Mouse (Mus musculus): ENCODE measurements around the gene Gtf3a. TPM values are rescaled to one million over a fixed set of nuclear protein-coding genes. Genes with fewer than 3 reads are reported as not detected.
A peak's percentile ranks its signal among the peaks of the same experiment; 100 is the strongest.

Gene Gtf3a
- polyA plus RNA-seq, 1 experiment from 2014 or later = 107 TPM

DNA sequence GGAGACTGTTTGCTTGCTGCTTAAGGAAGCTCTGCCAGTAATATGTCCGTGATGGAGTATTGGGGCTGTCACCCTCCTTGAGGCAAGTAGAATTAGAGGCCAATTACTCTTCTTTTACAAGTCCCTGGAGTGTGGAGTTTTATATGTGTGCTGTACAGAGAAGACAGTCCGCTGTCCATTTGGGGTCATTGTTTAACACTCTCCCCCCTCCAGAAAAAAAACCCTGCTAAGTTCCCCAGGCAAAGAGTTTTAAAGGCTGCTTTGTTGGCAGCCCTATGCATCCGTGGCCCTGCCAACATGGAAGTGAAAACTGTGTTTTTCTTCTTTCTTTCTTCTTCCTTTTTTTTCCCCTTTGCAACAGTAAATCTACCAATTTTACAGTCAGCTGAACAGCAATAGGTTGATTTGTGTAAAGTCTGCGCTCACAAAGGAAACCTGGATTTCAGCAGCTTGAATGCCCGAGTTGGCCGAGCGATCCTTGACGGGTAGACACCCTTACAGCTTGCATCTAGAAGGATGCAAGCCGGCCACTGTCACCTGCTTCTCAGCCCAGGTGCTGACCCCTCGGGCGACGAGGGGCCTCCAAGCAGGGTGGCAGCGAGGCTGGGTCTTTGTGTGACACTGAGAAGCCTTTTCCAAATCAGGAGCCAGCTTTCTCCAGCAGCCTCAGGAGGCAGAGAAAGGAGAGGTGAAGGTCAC is 20.4 kb downstream of the Gtf3a start:
- peak; percentile 71 for ATAC-seq (ENCODE audit: low FRiP score)
- no peaks in the 10 kb centered on the region for H3K9me3 ChIP-seq (replicated peaks)
- H3K4me3 ChIP-seq (replicated peaks) = no peak overlapping the region
- peak overlapping the region; percentile 33; the same call in 1 of the 2 replicates for H3K27ac ChIP-seq (replicated peaks)
- 12% methylated on average over 13 of the region's 13 CpGs for WGBS
- peaks cover 12% of the 10 kb centered on the region for H3K4me1 ChIP-seq
- H3K9ac ChIP-seq (replicated peaks) = no peak overlapping the region
- no peaks in the 10 kb centered on the region for H3K27me3 ChIP-seq (replicated peaks)
- 0 out of 2 replicates have a peak overlapping the region, but pooled peaks have one; percentile 11 for H3K4me2 ChIP-seq
- H3K36me3 ChIP-seq = no peaks in the 10 kb centered on the region

DNA sequence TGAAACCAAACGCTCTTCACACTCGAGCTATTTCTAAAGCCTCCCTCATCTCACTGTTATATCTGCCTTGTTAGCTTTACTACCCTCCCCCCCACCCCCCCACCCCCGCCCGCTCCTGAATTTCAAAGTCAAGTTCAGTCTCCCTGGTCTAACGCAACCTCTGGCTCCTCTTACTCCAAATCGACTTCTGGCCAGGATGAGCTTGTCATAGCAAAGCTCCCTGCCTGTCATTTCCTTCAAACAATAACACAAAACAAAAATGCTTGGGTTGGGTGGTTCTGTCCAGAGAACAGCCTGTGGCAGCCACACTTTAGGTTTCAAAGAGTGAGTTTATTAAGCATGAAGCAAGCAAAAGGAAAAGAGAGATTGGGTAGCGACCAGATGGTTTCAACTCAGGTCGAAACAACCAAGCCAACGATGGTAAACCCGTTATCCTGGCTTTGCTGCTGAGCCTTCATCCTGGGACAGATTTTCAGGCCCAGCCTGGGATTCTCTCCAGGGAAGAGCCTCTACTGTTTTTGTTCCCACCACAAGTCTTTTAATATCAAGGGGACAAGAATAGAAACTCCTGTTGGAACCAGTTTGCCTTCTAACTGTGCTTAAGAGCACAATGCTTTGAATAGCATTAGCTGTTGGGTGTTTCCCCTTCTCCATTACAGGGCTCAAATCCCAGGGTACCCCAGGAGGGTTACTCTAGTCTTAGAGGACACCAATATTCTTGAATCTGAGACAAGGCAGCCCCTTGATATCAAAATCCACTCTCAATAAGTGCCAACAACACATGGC is 23.5 kb downstream of the Gtf3a start:
- H3K4me2 ChIP-seq = no peak overlapping the region
- H3K27me3 ChIP-seq (replicated peaks) = no peaks in the 10 kb centered on the region
- H3K36me3 ChIP-seq = no peaks in the 10 kb centered on the region
- peaks cover 8% of the 10 kb centered on the region; the same call in 1 of the 2 replicates for H3K4me1 ChIP-seq
- WGBS = 64% methylated on average over 10 of the region's 10 CpGs
- H3K9ac ChIP-seq (replicated peaks) = no peak overlapping the region
- ATAC-seq (ENCODE audit: low FRiP score) = no peak
- H3K9me3 ChIP-seq (replicated peaks) = no peaks in the 10 kb centered on the region
- no peak overlapping the region for H3K27ac ChIP-seq (replicated peaks)
- no peak overlapping the region for H3K4me3 ChIP-seq (replicated peaks)

GRCm38 (mm10) chr5:146973353-146973752 is 24.9 kb downstream of the Gtf3a start:
- H3K9ac ChIP-seq (replicated peaks) = no peak overlapping the region
- no peak overlapping the region for H3K4me3 ChIP-seq (replicated peaks)
- no peaks in the 10 kb centered on the region for H3K27me3 ChIP-seq (replicated peaks)
- WGBS = 91% methylated on average over 9 of the region's 9 CpGs
- no peaks in the 10 kb centered on the region for H3K9me3 ChIP-seq (replicated peaks)
- H3K4me1 ChIP-seq = peaks cover 8% of the 10 kb centered on the region; the same call in 1 of the 2 replicates
- no peaks in the 10 kb centered on the region for H3K36me3 ChIP-seq
- H3K4me2 ChIP-seq = no peak overlapping the region
- no peak for ATAC-seq (ENCODE audit: low FRiP score)
- H3K27ac ChIP-seq (replicated peaks) = no peak overlapping the region

- WGBS = 86% methylated on average over 25 of the region's 25 CpGs
- H3K9me3 ChIP-seq (replicated peaks) = no peaks in the 10 kb centered on the region
- H3K4me3 ChIP-seq (replicated peaks) = no peak overlapping the region
- H3K27ac ChIP-seq (replicated peaks) = no peak overlapping the region
- no peak overlapping the region for H3K9ac ChIP-seq (replicated peaks)
- no peaks in the 10 kb centered on the region for H3K27me3 ChIP-seq (replicated peaks)
- H3K4me1 ChIP-seq = peaks cover 3% of the 10 kb centered on the region; the same call in 1 of the 2 replicates
- no peak overlapping the region for H3K4me2 ChIP-seq
- ATAC-seq (ENCODE audit: low FRiP score) = no peak
- no peaks in the 10 kb centered on the region for H3K36me3 ChIP-seq
These were observed 25.7 kb downstream of the Gtf3a start for GRCm38 (mm10) chr5:146973858-146974780.

GRCm38 (mm10) chr5:146974781-146975123 is 26.3 kb downstream of the Gtf3a start:
- WGBS = 79% methylated on average over 13 of the region's 13 CpGs
- ATAC-seq (ENCODE audit: low FRiP score) = no peak

GRCm38 (mm10) chr5:146981376-146981775 is 32.9 kb downstream of the Gtf3a start:
- Histone ChIP-seq H3K4me3 (replicated peaks) (no peak overlapping the region), H3K9me3 (replicated peaks) (no peaks in the 10 kb centered on the region), H3K27me3 (replicated peaks) (peaks cover 27% of the 10 kb centered on the region; the same call in 1 of the 2 replicates), H3K36me3 (no peaks in the 10 kb centered on the region), H3K4me1 (peaks cover 8% of the 10 kb centered on the region; the same call in 1 of the 2 replicates), H3K27ac (replicated peaks) (no peak overlapping the region), H3K9ac (replicated peaks) (no peak overlapping the region), H3K4me2 (no peak overlapping the region)
- WGBS = 89% methylated on average over 6 of the region's 6 CpGs
- no peak for ATAC-seq (ENCODE audit: low FRiP score)

More at GRCm38 (mm10) chr5:146974781-146975123, 26.3 kb downstream of the Gtf3a start:
- Histone ChIP-seq H3K27ac (replicated peaks) (no peak overlapping the region), H3K27me3 (replicated peaks) (no peaks in the 10 kb centered on the region), H3K4me1 (no peaks in the 10 kb centered on the region), H3K4me3 (replicated peaks) (no peak overlapping the region), H3K36me3 (no peaks in the 10 kb centered on the region), H3K9ac (replicated peaks) (no peak overlapping the region), H3K9me3 (replicated peaks) (no peaks in the 10 kb centered on the region), H3K4me2 (no peak overlapping the region)

DNA sequence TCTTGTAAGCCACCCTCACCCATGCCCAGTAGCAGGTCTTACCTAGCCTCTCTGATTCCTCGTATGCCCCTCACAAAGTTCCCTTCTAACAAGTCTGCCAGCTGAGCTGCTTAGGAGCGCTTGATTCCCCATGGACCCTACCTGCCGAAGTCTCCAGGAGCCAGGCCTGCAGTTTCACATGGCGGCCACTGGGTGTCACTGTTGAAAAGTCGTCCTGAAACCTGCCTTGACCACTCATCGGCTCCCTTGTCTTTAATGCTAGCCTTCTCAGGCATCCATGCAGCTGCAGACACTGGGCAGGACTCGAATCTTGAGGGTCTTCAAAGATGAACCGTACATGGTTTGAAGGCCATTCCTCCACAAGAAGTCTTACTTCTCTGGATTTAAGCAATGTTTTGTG is 34.8 kb downstream of the Gtf3a start:
- H3K27me3 ChIP-seq (replicated peaks) = peaks cover 27% of the 10 kb centered on the region; the same call in 1 of the 2 replicates
- no peak overlapping the region for H3K4me3 ChIP-seq (replicated peaks)
- H3K4me2 ChIP-seq = no peak overlapping the region
- no peak overlapping the region for H3K27ac ChIP-seq (replicated peaks)
- 10% methylated on average over 8 of the region's 8 CpGs for WGBS
- no peaks in the 10 kb centered on the region for H3K36me3 ChIP-seq
- no peak overlapping the region for H3K9ac ChIP-seq (replicated peaks)
- peaks cover 10% of the 10 kb centered on the region; the same call in 1 of the 2 replicates for H3K4me1 ChIP-seq
- no peak for ATAC-seq (ENCODE audit: low FRiP score)
- no peaks in the 10 kb centered on the region for H3K9me3 ChIP-seq (replicated peaks)

DNA sequence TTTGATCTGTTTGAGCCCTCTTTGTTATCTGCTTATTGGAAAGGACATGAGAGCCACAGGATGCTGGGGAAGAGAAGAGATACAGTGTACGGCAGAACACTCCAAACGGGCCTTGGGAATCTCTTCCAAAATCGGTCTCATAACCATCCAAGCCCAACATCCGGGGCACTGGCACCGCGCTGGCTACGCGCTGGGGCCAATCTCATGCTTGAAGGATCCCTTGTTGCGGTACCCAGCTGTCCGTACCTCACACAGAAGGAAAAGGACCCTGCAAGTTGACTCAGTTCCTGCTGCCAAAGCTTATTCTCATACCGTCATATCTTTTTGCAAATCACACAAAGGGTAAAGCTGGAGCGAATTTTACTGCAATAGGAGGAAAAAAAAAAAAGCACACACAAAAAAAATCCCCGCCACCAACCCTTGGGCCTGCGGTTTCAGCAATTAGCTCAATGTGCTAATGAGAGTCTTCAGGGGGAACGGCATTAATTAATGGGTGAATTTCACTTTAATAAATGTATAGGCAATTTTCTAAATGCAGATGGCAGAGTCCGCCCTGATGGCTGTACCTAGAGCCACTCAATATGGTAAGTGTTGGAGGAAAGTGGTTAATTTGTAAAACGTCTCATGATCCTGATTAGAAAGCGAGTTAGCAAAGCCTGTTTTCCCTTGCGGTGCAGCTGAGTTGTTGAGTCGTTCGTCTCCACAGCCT is 37.4 kb downstream of the Gtf3a start:
- Histone ChIP-seq H3K4me3 (replicated peaks) (no peak overlapping the region), H3K4me2 (peak overlapping the region; percentile 18), H3K9ac (replicated peaks) (no peak overlapping the region), H3K36me3 (no peaks in the 10 kb centered on the region), H3K27me3 (replicated peaks) (peaks cover 27% of the 10 kb centered on the region; the same call in 1 of the 2 replicates), H3K9me3 (replicated peaks) (no peaks in the 10 kb centered on the region), H3K27ac (replicated peaks) (no peak overlapping the region), H3K4me1 (peaks cover 10% of the 10 kb centered on the region; the same call in 1 of the 2 replicates)
- no peak for ATAC-seq (ENCODE audit: low FRiP score)
- 46% methylated on average over 21 of the region's 21 CpGs for WGBS

DNA sequence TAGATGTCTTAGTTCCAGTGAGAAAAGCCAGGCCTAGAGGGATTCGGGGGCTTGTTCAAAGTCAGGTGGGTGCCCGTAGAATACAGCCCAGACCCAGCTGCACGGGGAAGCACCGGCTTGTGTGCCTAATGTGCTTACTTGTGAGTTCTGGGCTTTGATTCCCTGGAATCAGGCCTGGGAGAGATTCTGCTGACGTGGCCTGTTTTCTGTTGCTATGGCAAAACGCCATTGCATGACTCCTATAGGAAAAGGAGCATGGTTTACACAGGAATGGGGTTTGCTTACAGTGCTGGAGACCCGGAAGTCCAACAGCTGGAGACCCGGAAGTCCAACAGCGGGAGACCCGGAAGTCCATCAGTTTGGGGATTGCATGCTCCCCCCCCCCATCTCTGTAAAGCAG is 39.1 kb downstream of the Gtf3a start:
- Histone ChIP-seq H3K4me1 (peaks cover 10% of the 10 kb centered on the region; the same call in 1 of the 2 replicates), H3K4me2 (no peak overlapping the region), H3K27ac (replicated peaks) (no peak overlapping the region), H3K9ac (replicated peaks) (no peak overlapping the region), H3K36me3 (no peaks in the 10 kb centered on the region), H3K9me3 (replicated peaks) (no peaks in the 10 kb centered on the region), H3K27me3 (replicated peaks) (peaks cover 17% of the 10 kb centered on the region; the same call in 1 of the 2 replicates), H3K4me3 (replicated peaks) (no peak overlapping the region)
- WGBS = 68% methylated on average over 10 of the region's 10 CpGs
- peak; percentile 41; the same call in 1 of the 2 replicates for ATAC-seq (ENCODE audit: low FRiP score)

GRCm38 (mm10) chr5:146989051-146989450 is 40.6 kb downstream of the Gtf3a start:
- no peak overlapping the region for H3K4me2 ChIP-seq
- H3K4me1 ChIP-seq = peaks cover 23% of the 10 kb centered on the region
- 0 out of 2 replicates have a peak, but pooled peaks cover 9% of the 10 kb centered on the region for H3K27me3 ChIP-seq (replicated peaks)
- H3K27ac ChIP-seq (replicated peaks) = no peak overlapping the region
- no peak for ATAC-seq (ENCODE audit: low FRiP score)
- no peaks in the 10 kb centered on the region for H3K36me3 ChIP-seq
- no peaks in the 10 kb centered on the region for H3K9me3 ChIP-seq (replicated peaks)
- H3K9ac ChIP-seq (replicated peaks) = no peak overlapping the region
- 83% methylated on average over 5 of the region's 5 CpGs for WGBS
- H3K4me3 ChIP-seq (replicated peaks) = no peak overlapping the region

Data from neural tube, embryonic 15.5 days (tissue).